Mouse (Mus musculus) skeletal muscle tissue, adult 2 months (tissue): ENCODE results near the gene Pde4b.
"Not testable (repeated sequence)": the region's sequence is repeated elsewhere in the genome, so short reads cannot be mapped to it uniquely, and the experiment has no call there.

Experiments used
- DNase-seq: peaks from one replicate; pipeline ENCODE4 v3.0.0-alpha.2; 2012; ENCODE audit warnings: low read depth, low spot score

The Pde4b gene

DNA sequence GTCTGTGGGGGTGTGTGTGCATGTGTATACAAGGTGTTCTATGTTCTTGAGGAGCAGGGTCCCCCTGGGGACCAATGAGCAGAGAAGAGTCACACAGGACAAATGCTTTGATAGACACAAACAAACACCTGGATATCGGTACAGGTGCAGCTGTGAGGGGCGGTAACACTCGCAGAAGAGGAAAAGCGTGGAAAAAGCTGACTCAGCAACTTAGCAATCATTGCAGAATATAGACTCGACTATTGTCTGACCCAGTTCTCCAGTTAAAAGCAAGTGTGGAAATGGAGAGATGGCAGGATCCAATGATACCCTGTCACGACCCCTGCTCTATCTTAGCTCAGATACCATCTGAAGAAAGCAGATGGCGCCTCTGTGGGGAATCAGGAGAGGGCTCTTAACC lies 391.5 kb downstream of the Pde4b start:
- no peak for DNase-seq

DNA sequence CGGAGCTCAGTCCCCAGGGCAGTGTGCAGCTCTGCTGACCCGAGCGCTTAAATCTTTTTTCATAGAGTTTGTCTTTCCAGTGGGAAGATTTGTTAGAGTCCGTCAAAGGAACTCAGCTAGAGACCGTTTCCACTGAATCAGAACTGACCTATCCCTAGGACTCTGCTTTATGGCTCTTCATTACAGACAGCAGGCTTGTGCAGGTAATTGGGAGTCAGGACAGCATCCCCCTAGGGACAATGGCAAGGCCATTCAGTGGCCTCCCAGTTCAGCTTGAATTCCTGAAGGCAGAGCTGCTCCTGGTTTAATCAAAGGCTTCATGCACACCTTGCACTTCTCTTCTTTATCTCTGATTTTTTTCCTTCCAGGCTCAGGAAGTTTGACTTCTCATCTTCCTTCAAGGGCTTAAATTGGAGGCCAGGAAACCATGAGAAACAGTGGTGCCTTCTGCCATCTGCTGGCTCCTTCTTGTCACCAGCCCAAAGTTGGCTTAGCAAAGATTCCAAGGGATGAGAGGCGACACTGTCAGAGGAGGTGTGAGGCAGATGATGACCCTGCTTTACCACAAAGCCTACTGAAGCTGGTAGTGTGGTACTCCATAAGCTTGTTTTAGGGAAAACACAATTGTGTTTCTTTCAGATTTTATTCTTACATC lies 393.6 kb downstream of the Pde4b start:
- no peak for DNase-seq

DNA sequence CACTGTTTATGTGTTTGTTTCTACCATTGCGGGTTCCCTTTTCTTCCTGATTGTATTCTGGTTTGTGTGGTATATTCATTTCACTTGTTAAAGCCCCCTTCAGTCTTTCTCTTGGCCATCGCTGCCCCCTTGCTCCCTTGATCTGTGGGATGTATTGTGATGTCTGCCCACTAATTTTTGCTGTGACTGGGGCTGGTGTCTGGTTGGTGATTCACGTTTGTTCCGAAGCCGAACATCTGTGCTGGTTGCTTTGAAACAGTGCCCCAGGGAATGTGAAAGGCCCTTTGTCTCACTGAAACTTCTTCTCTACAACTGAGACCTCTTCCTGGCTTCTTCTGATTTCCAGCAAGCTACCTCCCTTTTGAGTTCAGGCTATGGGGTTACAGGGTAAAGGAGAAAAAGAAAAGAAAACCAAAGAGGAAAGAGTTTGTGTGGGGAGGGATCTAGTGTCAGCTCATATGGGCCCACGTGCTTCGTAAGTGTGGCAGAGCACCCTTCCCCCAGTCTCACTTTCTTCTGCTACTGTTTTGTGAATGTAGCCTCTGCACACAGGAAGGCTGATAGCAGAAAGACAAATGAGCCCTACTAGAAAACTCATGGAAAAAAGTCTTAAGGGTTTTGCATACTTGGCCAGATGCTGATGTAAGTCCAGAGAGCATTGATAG lies 396.1 kb downstream of the Pde4b start:
- no peak for DNase-seq

DNA sequence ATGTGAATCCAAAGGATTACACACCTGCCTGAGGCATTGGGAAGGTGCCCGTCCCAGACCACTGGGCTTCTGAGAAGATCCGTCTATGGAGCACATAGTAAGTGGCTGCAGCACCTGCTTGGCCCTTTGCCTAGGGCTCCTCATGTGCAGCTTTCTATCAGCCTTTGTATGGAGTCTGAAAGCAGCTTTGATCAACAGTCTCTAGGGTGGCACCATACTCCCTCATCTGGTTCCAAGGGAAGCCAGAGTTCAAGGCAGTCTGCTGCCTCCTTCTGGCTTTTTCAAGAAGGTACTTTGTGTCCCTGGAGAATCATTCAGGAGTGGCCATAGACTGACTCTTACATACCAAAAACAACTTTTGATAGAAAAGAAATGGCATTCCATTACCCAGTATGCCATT lies 397.4 kb downstream of the Pde4b start:
- DNase-seq, result no peak

DNA sequence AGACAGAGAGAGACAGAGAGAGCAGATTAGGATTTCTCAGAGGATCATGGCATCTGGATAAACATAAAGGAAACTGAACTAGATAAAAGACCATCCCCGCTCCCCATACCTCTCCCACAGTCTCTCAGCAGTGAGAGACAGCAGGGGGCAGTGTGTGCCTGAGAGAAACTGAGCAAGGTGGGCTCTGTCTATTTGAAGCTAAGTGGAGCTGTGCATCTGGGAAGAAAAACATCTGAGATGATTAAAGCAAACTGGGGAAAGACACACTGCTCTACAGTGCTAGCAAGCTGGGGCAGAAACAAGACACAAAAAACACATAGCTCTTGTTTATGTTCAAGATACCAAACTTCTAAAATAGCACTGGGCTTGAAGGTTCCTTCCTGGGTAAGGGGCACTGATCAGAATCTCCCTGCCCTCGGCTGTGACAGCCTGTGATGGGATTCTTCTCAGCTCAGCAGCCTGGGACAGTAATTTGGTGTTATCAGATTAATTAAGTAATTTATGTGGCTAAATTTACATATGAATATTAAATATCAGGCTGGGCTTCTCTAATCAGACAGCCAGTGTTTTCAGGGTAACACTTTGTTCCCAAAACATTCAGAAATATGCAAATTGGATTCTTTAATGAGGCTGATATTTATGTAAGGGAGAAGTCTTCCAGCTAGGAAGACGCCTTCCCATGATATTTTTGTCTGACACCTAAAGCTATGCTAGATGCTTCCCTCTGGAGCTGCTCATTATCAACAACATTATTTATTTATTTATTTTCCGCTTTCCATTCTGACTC lies 399.0 kb downstream of the Pde4b start:
- DNase-seq, result no peak

DNA sequence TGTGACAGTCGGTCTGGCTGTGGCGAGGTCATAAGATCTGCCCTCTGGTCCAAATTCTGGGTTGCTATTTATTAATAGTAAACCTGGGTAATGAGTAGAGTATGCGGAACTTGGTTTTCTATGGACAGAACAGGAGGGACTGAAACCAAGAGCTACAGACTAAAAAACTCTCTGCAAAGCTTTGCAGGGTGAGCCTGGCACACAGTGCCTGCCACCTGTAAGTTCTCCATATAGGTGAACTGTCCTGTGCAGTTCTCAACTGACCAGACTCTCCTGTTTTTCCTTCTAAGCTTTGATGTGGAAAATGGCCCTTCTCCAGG lies 399.5 kb downstream of the Pde4b start:
- DNase-seq, result no peak

DNA sequence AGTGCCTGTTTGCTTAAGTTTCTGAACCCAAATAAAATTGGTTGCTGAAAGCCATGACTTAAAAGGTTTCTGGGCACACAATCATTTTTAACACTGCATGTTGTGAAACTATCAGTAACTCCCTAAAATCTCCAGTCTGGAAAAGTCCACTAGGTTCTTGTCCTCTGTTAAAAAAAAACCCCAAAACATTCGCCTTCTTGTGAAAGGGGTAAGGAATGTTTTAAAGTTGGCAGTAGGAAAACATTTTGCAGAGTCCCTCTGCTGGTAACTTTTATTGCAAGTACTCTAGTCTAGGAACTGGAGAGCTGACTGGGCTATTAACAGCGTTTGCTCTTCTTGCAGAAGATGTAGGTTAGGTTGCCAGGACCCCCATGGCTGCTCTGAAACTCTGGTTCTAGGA lies 400.7 kb downstream of the Pde4b start:
- no peak for DNase-seq

DNA sequence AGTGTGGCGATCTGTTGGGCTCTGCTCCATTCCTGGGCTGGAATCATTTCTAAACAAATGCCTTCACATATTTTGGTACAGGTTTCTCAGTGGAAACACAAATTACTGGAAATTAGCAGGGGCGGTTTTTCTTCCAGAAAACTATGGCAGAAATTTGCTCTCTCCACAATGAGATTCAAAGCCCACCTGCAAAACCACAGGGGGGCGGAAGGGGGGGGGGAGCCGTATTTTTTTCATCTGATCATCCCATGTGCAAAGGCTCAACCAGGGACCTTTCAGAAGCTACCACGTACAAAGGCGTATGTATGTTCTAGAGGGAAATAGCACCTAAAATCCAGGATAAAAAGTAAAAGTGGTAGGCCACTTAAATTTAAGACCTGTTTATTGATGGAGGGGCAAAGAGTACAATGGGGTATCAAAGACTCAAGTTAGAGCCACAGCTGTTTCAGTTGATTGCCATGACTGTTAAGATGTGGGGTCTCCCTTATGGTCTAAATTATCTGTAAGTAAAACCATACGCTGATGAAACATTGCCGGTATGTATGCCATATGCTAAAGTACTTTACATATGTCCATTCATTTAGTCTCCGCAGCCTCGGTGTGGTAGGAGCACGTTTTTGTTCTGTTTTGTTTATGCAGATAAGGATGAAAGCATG lies 404.3 kb downstream of the Pde4b start:
- no peak for DNase-seq

DNA sequence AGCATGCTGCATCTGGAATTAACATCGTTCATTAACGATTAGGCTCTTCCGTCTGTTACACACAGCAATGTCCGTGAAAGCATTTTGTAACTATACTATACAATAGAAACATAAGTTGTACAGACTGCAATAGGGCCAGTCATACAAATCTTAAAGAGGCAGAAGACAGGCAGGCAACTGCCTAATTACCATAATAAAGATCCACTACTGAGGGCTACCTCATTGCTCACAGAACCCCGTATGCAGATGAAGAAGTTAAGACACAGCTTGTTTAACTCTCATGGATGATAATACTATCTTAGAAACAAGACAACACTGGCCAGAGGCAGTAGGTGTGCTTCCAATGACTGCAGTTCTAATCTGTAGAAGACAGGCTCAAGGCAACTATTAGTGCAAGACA lies 405.6 kb downstream of the Pde4b start:
- no peak for DNase-seq

DNA sequence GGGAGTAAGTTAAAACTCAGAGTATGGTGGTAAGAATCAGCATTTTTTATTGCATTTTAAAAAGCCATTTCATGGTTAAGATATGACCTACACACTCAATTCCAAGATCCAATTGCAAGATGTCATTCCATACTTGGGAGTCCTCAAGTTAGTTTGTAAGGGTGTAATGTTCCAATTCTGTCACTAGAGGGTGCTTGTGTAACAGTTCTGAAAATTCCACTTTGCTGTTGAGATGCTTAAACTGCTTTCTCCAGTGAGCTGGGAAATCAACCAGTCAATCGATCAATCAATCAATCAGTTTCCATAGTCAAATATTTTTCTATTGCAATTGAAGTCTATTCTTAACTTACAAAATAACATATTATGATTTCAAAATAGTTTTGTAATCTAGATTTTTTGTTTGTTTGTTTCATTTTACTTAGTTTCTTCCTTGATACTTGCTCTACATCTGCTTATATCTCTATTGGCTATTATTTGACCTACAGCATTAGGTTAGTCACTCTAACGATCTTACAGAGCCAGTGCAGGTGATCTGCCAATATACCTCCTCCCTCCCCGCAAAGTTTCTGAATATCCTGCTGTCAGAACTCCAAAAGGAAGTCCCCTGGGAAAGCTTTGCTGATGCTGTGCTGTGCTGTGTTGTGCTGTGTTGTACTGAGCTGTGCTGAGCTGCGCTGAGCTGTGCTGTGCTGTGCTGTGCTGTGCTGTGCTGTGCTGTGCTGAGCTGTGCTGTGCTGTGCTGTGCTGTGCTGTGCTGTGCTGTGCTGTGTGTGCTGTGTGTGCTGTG lies 406.2 kb downstream of the Pde4b start:
- DNase-seq, result peak; percentile 62

DNA sequence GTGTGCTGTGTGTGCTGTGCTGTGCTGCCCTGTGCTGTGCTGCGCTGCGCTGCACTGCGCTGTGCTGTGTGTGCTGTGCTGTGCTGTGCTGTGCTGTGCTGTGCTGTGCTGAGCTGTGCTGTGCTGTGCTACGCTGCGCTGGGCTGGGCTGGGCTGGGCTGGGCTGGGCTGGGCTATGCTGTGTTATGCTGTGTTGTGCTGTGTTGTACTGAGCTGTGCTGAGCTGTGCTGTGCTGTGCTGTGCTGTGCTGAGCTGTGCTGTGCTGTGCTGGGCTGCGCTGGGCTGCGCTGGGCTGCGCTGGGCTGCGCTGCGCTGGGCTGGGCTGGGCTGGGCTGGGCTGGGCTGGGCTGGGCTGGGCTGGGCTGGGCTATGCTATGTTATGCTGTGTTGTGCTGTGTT lies 406.9 kb downstream of the Pde4b start:
- not testable (repeated sequence) for DNase-seq

DNA sequence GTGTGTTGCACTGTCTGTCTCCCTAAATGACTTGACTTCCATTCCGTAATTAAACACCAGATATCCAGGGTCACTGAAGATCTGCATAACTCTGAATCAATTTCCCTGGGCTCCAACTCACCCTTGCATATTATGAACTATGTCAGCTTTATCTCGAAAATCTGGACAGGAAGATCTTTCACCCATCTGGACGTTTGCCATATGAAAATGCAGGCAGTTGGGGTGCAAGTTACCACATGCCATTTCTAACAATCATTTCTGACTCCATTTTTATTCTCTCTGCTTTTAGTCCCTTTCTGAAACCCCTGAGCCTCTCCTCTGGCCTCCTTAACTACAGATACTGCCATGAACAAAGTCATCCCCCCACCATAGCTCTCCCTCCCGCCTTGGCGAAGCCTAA lies 407.7 kb downstream of the Pde4b start:
- no peak for DNase-seq

DNA sequence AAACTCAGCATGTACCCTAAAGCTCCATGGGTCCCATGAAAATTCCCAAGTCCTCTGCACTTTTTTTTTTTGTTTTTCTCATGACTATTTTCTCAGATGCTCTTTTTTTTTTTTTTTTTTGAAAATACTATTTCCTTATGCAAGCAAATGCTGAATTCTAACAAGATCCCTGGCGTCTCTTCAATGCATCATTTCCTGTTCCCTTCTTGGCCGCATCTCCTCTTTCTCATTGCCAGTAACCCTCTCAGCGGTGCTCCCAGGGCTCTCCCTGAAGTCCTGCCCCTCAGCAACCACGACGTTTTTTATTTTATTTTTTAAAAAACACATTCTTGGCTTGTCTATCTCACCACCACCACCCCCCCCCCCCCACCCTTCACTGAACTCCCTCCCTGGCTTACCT lies 408.1 kb downstream of the Pde4b start:
- DNase-seq, result peak; percentile 63

DNA sequence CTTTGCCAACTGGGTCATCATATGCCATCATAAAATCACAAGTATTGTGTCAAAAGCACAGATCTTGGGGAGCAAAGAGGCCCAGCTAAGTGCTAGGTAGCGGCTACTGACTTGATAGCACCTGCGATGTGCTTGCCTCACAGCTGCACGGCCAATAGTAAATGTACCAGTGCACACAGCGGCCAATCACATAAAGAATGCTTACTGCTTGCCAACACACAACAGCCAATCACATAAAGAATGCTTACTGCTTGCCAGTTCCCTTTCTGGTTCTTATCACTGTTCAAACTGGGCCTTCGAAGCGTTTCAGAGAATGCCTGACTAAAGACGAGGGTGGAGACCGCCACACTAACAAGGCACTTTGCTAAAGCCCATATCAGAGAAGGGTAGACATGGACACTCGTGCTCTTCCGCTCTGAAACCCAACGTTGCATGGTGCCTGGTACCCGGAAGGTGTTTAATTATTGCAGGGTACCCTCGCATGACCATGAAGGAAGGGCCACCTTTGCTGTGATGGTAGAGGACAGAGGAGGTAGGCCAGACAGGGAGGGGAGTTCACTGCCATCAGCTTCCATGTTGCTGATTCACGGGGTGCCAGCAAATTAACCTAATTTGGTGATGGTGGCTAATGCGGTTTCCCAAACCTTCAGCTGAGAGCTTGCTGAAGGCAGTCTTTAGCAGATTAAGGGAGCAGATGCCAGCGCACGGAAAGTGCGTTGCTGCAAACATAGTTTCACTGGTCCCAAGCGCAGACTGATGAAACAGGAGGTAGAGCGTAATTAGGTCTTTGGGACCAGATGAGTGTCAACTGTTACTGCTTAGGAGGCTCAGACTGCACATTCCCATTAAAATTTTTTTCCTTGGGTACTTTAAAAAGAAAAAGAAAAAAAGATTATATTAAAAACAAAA lies 409.2 kb downstream of the Pde4b start:
- no peak for DNase-seq

DNA sequence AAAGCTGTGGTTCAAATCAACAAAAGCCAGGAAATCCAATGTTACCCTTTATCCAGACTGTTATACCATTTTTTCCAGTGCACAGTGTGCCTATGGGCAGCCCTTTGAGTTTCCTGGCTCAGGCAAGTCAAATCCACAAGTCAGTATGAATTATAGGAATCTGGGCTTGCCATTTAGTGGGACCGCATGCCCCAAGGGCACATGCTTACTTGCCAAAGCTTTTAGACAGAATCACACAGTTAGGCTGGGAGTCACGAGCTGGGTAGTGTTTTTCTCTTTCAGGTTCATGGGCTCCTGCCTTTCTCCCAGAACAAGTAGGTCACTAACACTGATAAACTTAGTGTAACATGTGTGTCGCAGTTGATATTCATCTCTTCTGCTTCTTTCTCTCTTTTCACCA lies 409.9 kb downstream of the Pde4b start:
- no peak for DNase-seq

DNA sequence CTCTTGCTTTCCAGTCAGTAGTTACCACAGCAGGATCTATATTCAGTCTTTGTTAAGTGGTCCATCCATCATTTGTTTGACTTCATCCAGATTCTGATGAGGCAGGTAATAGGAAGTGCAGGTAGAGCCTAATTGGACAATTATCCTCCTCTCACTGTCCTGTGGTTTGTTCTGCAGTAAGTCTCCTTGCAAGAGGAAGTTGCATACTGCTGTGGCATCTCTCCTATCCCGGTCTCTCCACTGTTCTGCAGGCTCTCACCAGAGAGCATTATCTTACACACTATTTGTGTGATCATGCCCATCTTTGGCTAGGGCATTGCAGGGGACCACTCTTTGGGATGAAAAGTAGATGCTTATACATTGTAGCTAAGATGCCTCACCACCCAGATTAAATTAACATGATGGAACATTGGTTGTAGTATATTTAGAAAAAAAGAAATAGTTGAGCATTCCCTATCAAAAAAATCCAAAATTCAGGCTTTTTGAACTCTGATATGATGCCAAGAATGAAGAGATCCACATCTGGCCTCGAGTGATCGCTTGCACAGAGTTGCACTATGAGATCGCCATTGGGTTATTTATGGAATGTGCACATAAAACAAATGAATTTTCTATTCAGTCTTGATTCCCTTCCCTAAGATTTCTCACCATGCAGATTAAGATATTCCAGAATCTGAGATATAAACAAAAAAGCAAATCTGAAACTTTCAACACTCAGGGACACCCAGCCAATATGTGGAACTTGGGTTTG lies 411.0 kb downstream of the Pde4b start:
- no peak for DNase-seq

DNA sequence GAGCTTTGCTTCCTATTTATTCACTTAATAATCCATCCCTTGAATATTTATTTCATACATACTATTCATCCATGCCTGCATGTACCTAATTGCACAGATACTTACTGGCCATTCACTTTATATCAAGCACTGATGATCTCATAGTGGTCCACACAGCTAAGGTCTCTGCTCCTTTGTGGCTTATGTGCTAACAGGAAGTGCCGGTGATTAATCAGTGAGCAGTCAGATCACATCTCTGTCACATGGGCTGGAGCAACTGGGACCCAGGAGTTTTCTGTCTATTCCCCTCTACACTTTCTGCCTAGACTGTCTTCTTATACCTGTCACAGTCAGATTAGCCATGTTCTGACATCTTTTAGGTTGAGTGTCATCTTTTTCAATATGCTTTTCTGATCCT lies 411.6 kb downstream of the Pde4b start:
- DNase-seq, result no peak

DNA sequence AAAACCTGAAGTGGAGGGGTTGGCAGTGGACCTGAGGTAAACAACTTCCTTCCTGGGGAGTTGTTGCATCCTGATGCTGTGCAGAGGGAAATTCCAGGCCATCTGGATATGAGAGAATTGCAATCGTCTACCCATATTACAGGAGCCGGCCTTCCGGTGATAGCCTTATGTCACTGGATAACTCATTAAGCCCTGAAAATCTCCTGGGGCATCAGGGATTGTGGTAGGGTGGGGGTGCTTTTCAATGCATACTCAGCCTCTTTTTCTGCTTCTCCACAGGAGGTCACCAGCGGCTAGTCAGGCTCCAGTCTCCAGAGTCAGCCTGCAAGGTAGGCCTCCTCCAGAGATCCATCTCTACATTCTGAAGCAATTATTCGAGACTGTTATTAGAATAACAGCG lies 418.4 kb downstream of the Pde4b start:
- no peak for DNase-seq

DNA sequence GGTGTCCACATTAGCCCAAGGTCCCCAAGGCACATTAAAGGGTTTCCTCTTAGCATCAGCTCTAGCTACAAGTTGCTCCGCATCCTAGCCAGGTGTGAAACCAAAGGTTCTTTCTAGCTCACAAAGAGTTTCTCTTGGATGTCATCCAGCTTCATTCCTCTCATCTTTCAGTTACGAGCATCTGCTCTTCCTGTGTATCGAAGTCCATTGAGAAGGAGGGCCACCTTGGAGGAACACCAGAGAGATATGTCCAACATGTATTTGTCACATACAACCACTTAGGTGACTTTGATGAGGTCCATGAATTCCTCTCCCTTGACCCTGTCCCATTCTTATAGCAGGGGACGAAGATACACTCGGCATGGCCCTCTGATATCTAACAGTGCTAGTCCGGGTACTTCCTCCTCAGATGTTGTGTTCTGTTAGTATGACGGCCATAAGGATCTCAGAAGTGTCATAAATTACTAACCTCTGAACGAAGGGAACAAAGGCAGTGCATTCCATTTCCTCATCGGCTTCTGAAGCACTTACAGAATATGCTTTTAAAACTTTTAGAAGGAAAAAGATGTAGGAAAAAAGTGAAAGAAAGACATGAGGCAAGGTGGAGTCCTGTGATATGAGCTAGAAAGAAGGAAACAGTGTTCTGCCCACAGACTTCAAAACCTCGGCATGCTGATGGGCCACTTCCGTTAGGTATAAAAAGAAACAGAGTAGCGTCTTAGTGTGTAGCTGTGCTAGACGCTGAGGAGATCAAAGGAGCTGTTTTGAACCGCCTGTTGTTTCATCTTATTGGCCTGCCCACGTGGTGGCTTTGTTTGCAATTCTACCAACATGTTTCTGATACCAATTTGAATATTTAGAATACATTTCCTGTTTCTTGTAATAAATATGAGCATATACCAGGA lies 419.3 kb downstream of the Pde4b start:
- no peak for DNase-seq
